Comparison of ENCODE assay signal across 14 mouse cellular contexts in genomic region chr2:155873636-155874035, GRCm38 (mm10). TPM values are rescaled to one million over a fixed set of nuclear protein-coding genes. Genes with fewer than 3 reads are reported as not detected.
DNase-seq lines count a peak whose midpoint lies in the region; ATAC-seq lines count a peak whose summit lies in the region.
"Had no signal": no experiment of that assay in that cellular context is flagged by ENCODE, and none has a peak within 500 bp of the region (broad histone marks: within the 10 kb centered on the region; RNA-seq: fewer than 3 reads in every experiment).

No protein-coding gene starts in this region.

- no peak for DNase-seq in embryonic facial prominence, embryonic 10.5 days (ENCODE audit: low spot score)
- DNase-seq in lung, postnatal 14 days = no peak
- no peak for DNase-seq in layer of hippocampus, adult 9-10 months (ENCODE audit: low spot score)
- no peak for DNase-seq in natural killer cell, adult 2 months (ENCODE audit: low spot score in 2 of 2)
- DNase-seq: gastrocnemius, postnatal 14 days; lung, adult 2 months; right cerebral cortex, postnatal 14 days had no signal

- no peak overlapping the region for H3K4me3 ChIP-seq in embryonic facial prominence, embryonic 12.5 days
- H3K4me3 ChIP-seq in embryonic facial prominence, embryonic 10.5 days = no peak overlapping the region
- no peak overlapping the region for H3K4me3 ChIP-seq in lung, embryonic 15.5 days
- H3K4me3 ChIP-seq in forebrain, embryonic 15.5 days = no peak overlapping the region
- H3K4me3 ChIP-seq in stomach, embryonic 16.5 days (replicated peaks; ENCODE audit: low read length) = no peak overlapping the region
- H3K4me3 ChIP-seq: erythroblast, embryonic 14.5 days; heart, embryonic 15.5 days had no signal

- peak overlapping the region; percentile 69 for H3K27ac ChIP-seq in embryonic facial prominence, embryonic 12.5 days
- no peak overlapping the region for H3K27ac ChIP-seq in embryonic facial prominence, embryonic 10.5 days (replicated peaks)
- peak overlapping the region; percentile 57; the same call in 1 of the 2 replicates for H3K27ac ChIP-seq in lung, embryonic 15.5 days
- H3K27ac ChIP-seq in forebrain, embryonic 15.5 days (replicated peaks) = 0 out of 2 replicates have a peak overlapping the region, but pooled peaks have one; percentile 75
- H3K27ac ChIP-seq in stomach, embryonic 16.5 days (ENCODE audit: low read length) = peak overlapping the region; percentile 65
- H3K27ac ChIP-seq: heart, embryonic 15.5 days had no signal

- no peak for ATAC-seq in embryonic facial prominence, embryonic 12.5 days (ENCODE audit: insufficient number of reproducible peaks, insufficient read depth, low FRiP score, low TSS enrichment)
- no peak for ATAC-seq in lung, embryonic 15.5 days (ENCODE audit: borderline replicate concordance, extremely low read depth, low FRiP score, low TSS enrichment)
- no peak for ATAC-seq in forebrain, embryonic 15.5 days (replicated peaks)
- no peak for ATAC-seq in stomach, embryonic 16.5 days (ENCODE audit: insufficient read depth, low FRiP score)

- peaks cover 17% of the 10 kb centered on the region for H3K36me3 ChIP-seq in embryonic facial prominence, embryonic 12.5 days
- H3K36me3 ChIP-seq in embryonic facial prominence, embryonic 10.5 days (replicated peaks) = peaks cover 58% of the 10 kb centered on the region
- H3K36me3 ChIP-seq in lung, embryonic 15.5 days = peaks cover 12% of the 10 kb centered on the region; the same call in 1 of the 2 replicates
- H3K36me3 ChIP-seq in forebrain, embryonic 15.5 days = peaks cover 12% of the 10 kb centered on the region
- no peaks in the 10 kb centered on the region for H3K36me3 ChIP-seq in stomach, embryonic 16.5 days (ENCODE audit: control insufficient read depth, insufficient read depth, low read length)

- H3K27me3 ChIP-seq in embryonic facial prominence, embryonic 12.5 days = no peaks in the 10 kb centered on the region
- H3K27me3 ChIP-seq in embryonic facial prominence, embryonic 10.5 days (replicated peaks; ENCODE audit: low read depth, poor library complexity, severe bottlenecking) = no peaks in the 10 kb centered on the region
- no peaks in the 10 kb centered on the region for H3K27me3 ChIP-seq in lung, embryonic 15.5 days
- H3K27me3 ChIP-seq in forebrain, embryonic 15.5 days = no peaks in the 10 kb centered on the region
- no peaks in the 10 kb centered on the region for H3K27me3 ChIP-seq in stomach, embryonic 16.5 days (ENCODE audit: control insufficient read depth, insufficient read depth, low read length)
- H3K27me3 ChIP-seq: heart, embryonic 15.5 days had no signal

- H3K9ac ChIP-seq in embryonic facial prominence, embryonic 12.5 days = no peak overlapping the region
- no peak overlapping the region for H3K9ac ChIP-seq in lung, embryonic 15.5 days
- H3K9ac ChIP-seq in forebrain, embryonic 15.5 days (replicated peaks) = no peak overlapping the region
- H3K9ac ChIP-seq in stomach, embryonic 16.5 days (ENCODE audit: low read length) = no peak overlapping the region
- H3K9ac ChIP-seq: heart, embryonic 15.5 days had no signal

- peaks cover 14% of the 10 kb centered on the region; the same call in 1 of the 2 replicates for H3K4me1 ChIP-seq in embryonic facial prominence, embryonic 12.5 days
- H3K4me1 ChIP-seq in embryonic facial prominence, embryonic 10.5 days = 0 out of 2 replicates have a peak, but pooled peaks cover 4% of the 10 kb centered on the region
- peaks cover 19% of the 10 kb centered on the region for H3K4me1 ChIP-seq in lung, embryonic 15.5 days
- peaks cover 24% of the 10 kb centered on the region for H3K4me1 ChIP-seq in forebrain, embryonic 15.5 days
- H3K4me1 ChIP-seq in stomach, embryonic 16.5 days (ENCODE audit: control insufficient read depth, insufficient read depth, low read length) = peaks cover 25% of the 10 kb centered on the region

- no peak overlapping the region for H3K4me2 ChIP-seq in embryonic facial prominence, embryonic 12.5 days (replicated peaks)
- peak overlapping the region; percentile 30; the same call in 1 of the 2 replicates for H3K4me2 ChIP-seq in lung, embryonic 15.5 days
- no peak overlapping the region for H3K4me2 ChIP-seq in forebrain, embryonic 15.5 days (replicated peaks)
- 0 out of 2 replicates have a peak overlapping the region, but pooled peaks have one; percentile 17 for H3K4me2 ChIP-seq in stomach, embryonic 16.5 days (ENCODE audit: low read depth, low read length)
- H3K4me2 ChIP-seq: heart, embryonic 15.5 days; midbrain, embryonic 11.5 days had no signal

- WGBS in embryonic facial prominence, embryonic 12.5 days = 78% methylated on average over 6 of the region's 6 CpGs
- 89% methylated on average over 6 of the region's 6 CpGs for WGBS in embryonic facial prominence, embryonic 10.5 days
- WGBS in lung, embryonic 15.5 days = 51% methylated on average over 6 of the region's 6 CpGs
- WGBS in forebrain, embryonic 15.5 days = 64% methylated on average over 6 of the region's 6 CpGs
- WGBS in stomach, embryonic 16.5 days = 61% methylated on average over 6 of the region's 6 CpGs

- H3K9me3 ChIP-seq in embryonic facial prominence, embryonic 12.5 days = no peaks in the 10 kb centered on the region
- H3K9me3 ChIP-seq in embryonic facial prominence, embryonic 10.5 days = no peaks in the 10 kb centered on the region
- H3K9me3 ChIP-seq in lung, embryonic 15.5 days = no peaks in the 10 kb centered on the region
- no peaks in the 10 kb centered on the region for H3K9me3 ChIP-seq in forebrain, embryonic 15.5 days
- no peaks in the 10 kb centered on the region for H3K9me3 ChIP-seq in stomach, embryonic 16.5 days (replicated peaks; ENCODE audit: control insufficient read depth, low read length)
- H3K9me3 ChIP-seq: heart, embryonic 15.5 days had no signal

RNA-seq across cellular contexts. Expression of gene Fam83c, which starts 39.0 kb away (rescaled TPM):
- 0.36 and 0.38 TPM in 2 replicates for polyA plus RNA-seq in embryonic facial prominence, embryonic 12.5 days (2016; fragmentation: Nextera tagmentation; extraction: Ambion mirVana)
- polyA plus RNA-seq in embryonic facial prominence, embryonic 10.5 days (2016; fragmentation: Nextera tagmentation; extraction: Ambion mirVana) = 0.29 and 0.41 TPM in 2 replicates
- 0.10 and 0.21 TPM in 2 replicates for polyA plus RNA-seq in lung, embryonic 15.5 days (2015; fragmentation: Nextera tagmentation; extraction: Ambion mirVana)
- 0.57 and 0.61 TPM in 2 replicates for polyA plus RNA-seq in forebrain, embryonic 15.5 days (2015; fragmentation: Nextera tagmentation; extraction: Ambion mirVana)
- polyA plus RNA-seq in stomach, embryonic 16.5 days (2015; fragmentation: Nextera tagmentation; extraction: Ambion mirVana) = 5.4 and 5.8 TPM in 2 replicates
- polyA plus RNA-seq: erythroblast, embryonic 14.5 days had no signal

RNA-seq across cellular contexts. Expression of gene Eif6, which starts 46.9 kb away (rescaled TPM):
- 185 and 188 TPM in 2 replicates for polyA plus RNA-seq in embryonic facial prominence, embryonic 12.5 days (2016; fragmentation: Nextera tagmentation; extraction: Ambion mirVana)
- polyA plus RNA-seq in embryonic facial prominence, embryonic 10.5 days (2016; fragmentation: Nextera tagmentation; extraction: Ambion mirVana) = 247 and 259 TPM in 2 replicates
- polyA plus RNA-seq in lung, embryonic 15.5 days (2015; fragmentation: Nextera tagmentation; extraction: Ambion mirVana) = 184 and 199 TPM in 2 replicates
- 159 and 160 TPM in 2 replicates for polyA plus RNA-seq in forebrain, embryonic 15.5 days (2015; fragmentation: Nextera tagmentation; extraction: Ambion mirVana)
- 221 and 238 TPM in 2 replicates for polyA plus RNA-seq in stomach, embryonic 16.5 days (2015; fragmentation: Nextera tagmentation; extraction: Ambion mirVana)

RNA-seq across cellular contexts. Expression of gene BC029722, which starts 54.4 kb away (rescaled TPM):
- polyA plus RNA-seq in embryonic facial prominence, embryonic 12.5 days (2016; fragmentation: Nextera tagmentation; extraction: Ambion mirVana) = 12.9 and 13.4 TPM in 2 replicates
- polyA plus RNA-seq in embryonic facial prominence, embryonic 10.5 days (2016; fragmentation: Nextera tagmentation; extraction: Ambion mirVana) = 7.1 and 8.4 TPM in 2 replicates
- polyA plus RNA-seq in lung, embryonic 15.5 days (2015; fragmentation: Nextera tagmentation; extraction: Ambion mirVana) = 17.4 and 19.7 TPM in 2 replicates
- polyA plus RNA-seq in forebrain, embryonic 15.5 days (2015; fragmentation: Nextera tagmentation; extraction: Ambion mirVana) = 30.5 and 32.5 TPM in 2 replicates
- 22.1 and 25.7 TPM in 2 replicates for polyA plus RNA-seq in stomach, embryonic 16.5 days (2015; fragmentation: Nextera tagmentation; extraction: Ambion mirVana)

RNA-seq across cellular contexts. Expression of gene Uqcc1, which starts 56.5 kb away (rescaled TPM):
- polyA plus RNA-seq in embryonic facial prominence, embryonic 12.5 days (2016; fragmentation: Nextera tagmentation; extraction: Ambion mirVana) = 61.3 and 71.5 TPM in 2 replicates
- polyA plus RNA-seq in embryonic facial prominence, embryonic 10.5 days (2016; fragmentation: Nextera tagmentation; extraction: Ambion mirVana) = 74.2 and 82.8 TPM in 2 replicates
- 65.9 and 75.6 TPM in 2 replicates for polyA plus RNA-seq in lung, embryonic 15.5 days (2015; fragmentation: Nextera tagmentation; extraction: Ambion mirVana)
- 63.5 and 79.0 TPM in 2 replicates for polyA plus RNA-seq in forebrain, embryonic 15.5 days (2015; fragmentation: Nextera tagmentation; extraction: Ambion mirVana)
- 66.5 and 67.1 TPM in 2 replicates for polyA plus RNA-seq in stomach, embryonic 16.5 days (2015; fragmentation: Nextera tagmentation; extraction: Ambion mirVana)

Comparison
In these comparisons a context has a peak if more than half of its experiments do, and no peak if none do; other contexts are left out.
1. H3K4me2 ChIP-seq: peak in lung, embryonic 15.5 days (single experiment) and stomach, embryonic 16.5 days (single experiment); none in embryonic facial prominence, embryonic 12.5 days (single experiment) and forebrain, embryonic 15.5 days (single experiment).